Mouse (Mus musculus): Measurements from ENCODE around the gene Capn9. TPM values are rescaled to one million over a fixed set of nuclear protein-coding genes. Genes with fewer than 3 reads are reported as not detected.
A peak's percentile ranks its signal among the peaks of the same experiment; 100 is the strongest.

Capn9 gene
- polyA plus RNA-seq, 1 experiment from 2014 or later: not detected

DNA sequence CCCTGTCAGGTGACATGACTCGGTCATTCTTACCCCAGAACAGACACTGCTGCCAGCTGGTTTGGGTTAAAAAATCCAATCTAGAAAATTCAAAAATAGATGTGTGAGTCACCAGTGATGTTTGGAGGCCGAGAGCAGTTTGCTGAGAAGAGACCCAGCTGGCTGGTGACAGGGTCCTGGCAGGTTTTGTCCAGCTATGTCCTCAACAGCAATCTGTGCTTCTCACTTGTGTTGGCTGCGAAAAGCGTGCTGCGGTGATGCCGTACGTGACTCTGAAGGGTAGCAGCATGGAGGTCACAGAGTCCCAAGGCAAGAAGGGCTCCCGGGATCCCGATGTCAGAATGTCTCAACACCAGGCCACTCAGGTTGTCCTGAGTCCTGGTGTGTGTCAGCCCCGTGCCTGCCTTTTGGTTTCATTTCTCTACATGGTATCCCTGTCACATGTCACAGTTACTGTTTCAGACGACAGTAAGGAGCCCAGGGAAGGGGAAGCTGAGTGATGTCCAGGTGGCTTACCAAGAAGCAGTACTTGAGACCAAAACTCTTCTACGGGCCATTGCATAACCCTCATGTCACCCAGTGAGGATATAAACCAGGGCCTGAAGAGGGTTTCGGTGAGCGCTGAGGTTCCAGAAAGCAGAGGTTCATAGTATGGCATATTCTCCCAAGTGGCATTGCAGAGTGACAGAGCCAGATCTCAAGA is 57.2 kb downstream of the Capn9 start:
- Histone ChIP-seq H3K27me3 (ENCODE audit: control insufficient read depth, insufficient read depth, low read length) (no peaks in the 10 kb centered on the region), H3K4me1 (ENCODE audit: control insufficient read depth, insufficient read depth, low read length) (no peaks in the 10 kb centered on the region), H3K9me3 (ENCODE audit: control insufficient read depth, low read length) (no peaks in the 10 kb centered on the region), H3K4me2 (ENCODE audit: low read depth, severe bottlenecking) (no peak overlapping the region), H3K36me3 (ENCODE audit: control insufficient read depth, insufficient read depth, low read length) (0 out of 2 replicates have a peak, but pooled peaks cover 2% of the 10 kb centered on the region), H3K4me3 (ENCODE audit: low read depth, low read length) (no peak overlapping the region), H3K9ac (ENCODE audit: low read length) (no peak overlapping the region), H3K27ac (replicated peaks; ENCODE audit: low read depth, low read length) (no peak overlapping the region)
- no peak for DNase-seq (ENCODE audit: low spot score)
- 89% methylated on average over 14 of the region's 14 CpGs for WGBS
- ATAC-seq (ENCODE audit: insufficient number of reproducible peaks, low FRiP score, low TSS enrichment, low read depth): no peak

DNA sequence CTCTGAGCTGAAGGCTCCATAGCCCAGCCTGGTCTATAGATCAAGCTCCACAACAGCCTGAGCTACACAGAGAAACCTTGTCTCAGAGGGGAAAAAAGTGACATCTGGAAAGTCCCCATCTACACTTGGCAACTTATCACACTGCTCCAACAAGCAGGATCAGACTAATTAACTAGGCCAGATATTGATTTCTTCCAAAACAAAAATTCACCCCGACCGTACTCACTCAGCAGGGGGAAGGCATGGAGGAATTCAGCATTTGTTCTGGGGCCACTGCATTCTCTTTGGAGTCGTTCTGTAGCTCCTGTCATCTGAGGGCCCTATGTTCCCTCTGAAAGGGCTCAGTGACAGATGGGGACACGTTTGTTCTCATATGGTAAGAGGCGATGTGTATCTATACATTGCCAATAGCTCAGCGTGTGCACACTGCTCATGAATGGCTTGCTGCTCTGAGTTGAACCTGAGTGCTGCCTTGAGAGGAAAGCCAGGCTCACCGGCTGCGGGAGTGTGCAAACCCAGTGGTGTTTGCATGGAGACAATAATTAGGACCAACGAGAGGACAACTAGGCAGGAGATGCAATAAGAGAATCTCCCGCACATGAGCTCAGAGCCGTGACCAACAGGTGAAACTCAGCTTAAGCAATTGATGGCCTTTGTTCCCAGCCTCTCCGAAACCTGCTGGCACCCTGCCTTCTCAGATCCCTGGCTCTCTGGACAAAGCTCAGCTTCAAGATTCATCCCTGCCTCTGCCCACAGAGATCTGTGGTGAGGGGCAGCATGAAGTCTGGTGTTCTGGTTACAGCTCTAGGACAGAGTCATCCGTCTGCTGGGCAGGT is 58.7 kb downstream of the Capn9 start:
- DNase-seq (ENCODE audit: low spot score) (no peak), ATAC-seq (ENCODE audit: insufficient number of reproducible peaks, low FRiP score, low TSS enrichment, low read depth) (no peak)
- Histone ChIP-seq H3K27ac (replicated peaks; ENCODE audit: low read depth, low read length) (no peak overlapping the region), H3K9ac (ENCODE audit: low read length) (no peak overlapping the region), H3K4me3 (ENCODE audit: low read depth, low read length) (no peak overlapping the region), H3K4me1 (ENCODE audit: control insufficient read depth, insufficient read depth, low read length) (no peaks in the 10 kb centered on the region), H3K27me3 (ENCODE audit: control insufficient read depth, insufficient read depth, low read length) (no peaks in the 10 kb centered on the region), H3K36me3 (ENCODE audit: control insufficient read depth, insufficient read depth, low read length) (0 out of 2 replicates have a peak, but pooled peaks cover 2% of the 10 kb centered on the region), H3K9me3 (ENCODE audit: control insufficient read depth, low read length) (no peaks in the 10 kb centered on the region), H3K4me2 (ENCODE audit: low read depth, severe bottlenecking) (no peak overlapping the region)
- WGBS: 89% methylated on average over 13 of the region's 13 CpGs

DNA sequence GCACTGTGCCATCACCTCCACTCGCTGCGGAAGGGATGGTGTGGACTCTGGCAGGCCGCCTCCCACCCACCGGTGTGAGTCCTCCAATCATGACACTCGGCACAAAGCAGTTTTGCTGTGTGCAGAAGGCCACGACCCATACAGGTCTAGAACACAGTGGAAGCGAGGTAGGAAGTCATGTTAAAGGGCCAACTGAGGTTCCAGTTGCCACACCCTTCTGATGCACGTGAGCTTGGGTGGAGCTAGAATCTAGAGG is 59.3 kb downstream of the Capn9 start:
- no peaks in the 10 kb centered on the region for H3K4me1 ChIP-seq (ENCODE audit: control insufficient read depth, insufficient read depth, low read length)
- H3K4me2 ChIP-seq (ENCODE audit: low read depth, severe bottlenecking): no peak overlapping the region
- H3K36me3 ChIP-seq (ENCODE audit: control insufficient read depth, insufficient read depth, low read length): 0 out of 2 replicates have a peak, but pooled peaks cover 2% of the 10 kb centered on the region
- ATAC-seq (ENCODE audit: insufficient number of reproducible peaks, low FRiP score, low TSS enrichment, low read depth) (no peak), DNase-seq (ENCODE audit: low spot score) (no peak)
- H3K9me3 ChIP-seq (ENCODE audit: control insufficient read depth, low read length): no peaks in the 10 kb centered on the region
- H3K27ac ChIP-seq (replicated peaks; ENCODE audit: low read depth, low read length): no peak overlapping the region
- H3K9ac ChIP-seq (ENCODE audit: low read length): no peak overlapping the region
- no peaks in the 10 kb centered on the region for H3K27me3 ChIP-seq (ENCODE audit: control insufficient read depth, insufficient read depth, low read length)
- WGBS: 87% methylated on average over 8 of the region's 8 CpGs
- H3K4me3 ChIP-seq (ENCODE audit: low read depth, low read length): no peak overlapping the region

DNA sequence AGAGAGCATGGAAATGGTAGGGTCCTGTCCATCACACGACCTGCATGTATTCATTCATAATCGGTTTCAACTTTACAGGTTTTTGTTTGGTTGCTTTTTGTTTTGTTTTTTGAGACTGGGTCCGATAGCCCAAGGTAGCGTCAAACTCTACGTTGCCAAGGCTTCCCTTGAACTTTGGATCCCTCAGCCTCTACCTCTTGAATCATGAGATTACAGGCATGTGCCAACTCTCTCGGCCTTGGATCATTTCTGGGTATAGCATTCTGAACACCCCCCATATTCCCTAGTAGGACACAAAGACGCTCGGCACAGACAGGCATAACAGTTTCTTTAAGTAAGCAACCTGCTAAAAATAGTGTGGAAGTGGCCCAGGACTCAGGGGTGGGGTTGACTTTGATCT is 65.7 kb downstream of the Capn9 start:
- Histone ChIP-seq H3K9me3 (ENCODE audit: control insufficient read depth, low read length) (0 out of 2 replicates have a peak, but pooled peaks cover 2% of the 10 kb centered on the region), H3K36me3 (ENCODE audit: control insufficient read depth, insufficient read depth, low read length) (0 out of 2 replicates have a peak, but pooled peaks cover 2% of the 10 kb centered on the region), H3K27me3 (ENCODE audit: control insufficient read depth, insufficient read depth, low read length) (no peaks in the 10 kb centered on the region), H3K9ac (ENCODE audit: low read length) (no peak overlapping the region), H3K4me1 (ENCODE audit: control insufficient read depth, insufficient read depth, low read length) (peaks cover 6% of the 10 kb centered on the region), H3K27ac (replicated peaks; ENCODE audit: low read depth, low read length) (no peak overlapping the region), H3K4me2 (ENCODE audit: low read depth, severe bottlenecking) (no peak overlapping the region), H3K4me3 (ENCODE audit: low read depth, low read length) (no peak overlapping the region)
- no peak for ATAC-seq (ENCODE audit: insufficient number of reproducible peaks, low FRiP score, low TSS enrichment, low read depth)
- WGBS: 92% methylated on average over 8 of the region's 8 CpGs
- DNase-seq (ENCODE audit: low spot score): no peak

DNA sequence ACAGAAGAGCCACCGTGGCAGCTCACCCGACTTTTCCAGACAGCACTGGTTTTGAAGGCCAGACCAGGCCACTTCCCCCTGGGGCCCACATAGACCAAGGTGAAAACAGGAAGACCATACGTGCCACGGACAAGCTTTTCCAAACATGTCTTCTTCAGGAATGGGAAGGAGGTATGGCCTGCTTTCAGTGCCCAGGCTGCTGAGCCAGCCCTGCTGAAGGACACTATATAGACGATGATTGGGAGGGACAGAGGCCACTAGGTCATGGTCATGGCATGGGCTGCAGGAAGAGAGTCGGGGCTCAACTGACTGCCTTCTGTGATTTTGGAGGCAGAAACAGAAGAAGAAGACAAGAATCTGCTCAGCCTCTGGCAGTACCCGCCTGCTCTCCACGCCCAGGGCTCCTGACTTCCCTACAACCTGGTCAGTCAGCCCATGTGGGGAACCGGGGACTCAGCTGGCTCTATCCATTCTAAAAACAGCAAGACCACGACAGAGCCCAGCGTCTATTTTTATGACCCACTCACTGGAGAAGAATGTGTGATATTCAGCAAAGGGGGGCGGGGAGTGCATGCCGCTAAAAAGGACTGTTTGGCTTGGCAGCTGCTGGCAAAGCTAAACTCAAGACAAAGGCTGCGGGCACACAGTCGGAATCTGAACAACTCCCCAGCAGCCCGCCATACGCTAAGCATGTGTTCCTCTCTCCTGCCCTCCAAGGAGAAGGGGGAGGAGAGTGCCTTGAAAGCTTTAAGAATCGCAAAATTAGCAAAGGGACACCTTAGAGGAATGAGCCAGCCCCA is 67.8 kb downstream of the Capn9 start:
- ATAC-seq (ENCODE audit: insufficient number of reproducible peaks, low FRiP score, low TSS enrichment, low read depth): no peak
- 63% methylated on average over 18 of the region's 18 CpGs for WGBS

DNA sequence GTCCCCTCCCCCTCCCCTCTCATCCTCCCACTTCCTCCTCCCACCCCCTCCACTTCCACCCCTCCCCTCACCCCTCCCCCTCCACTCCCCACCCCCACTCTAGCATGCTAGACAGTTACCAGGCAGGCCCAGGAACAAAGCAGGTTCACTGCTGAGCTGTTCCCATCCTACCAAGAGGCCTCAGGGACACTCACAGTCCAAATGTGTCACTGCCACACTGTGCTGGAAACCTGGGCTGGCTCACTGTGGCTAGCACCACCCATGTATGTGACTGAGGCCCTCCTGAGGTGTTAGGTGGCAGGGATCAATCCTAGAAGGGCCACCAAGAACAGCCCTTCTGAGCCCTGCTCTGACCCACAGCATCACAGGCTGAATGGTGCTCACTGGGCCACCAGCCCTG is 72.4 kb downstream of the Capn9 start:
- no peak overlapping the region for H3K27ac ChIP-seq (replicated peaks; ENCODE audit: low read depth, low read length)
- H3K4me3 ChIP-seq (ENCODE audit: low read depth, low read length): no peak overlapping the region
- no peak overlapping the region for H3K9ac ChIP-seq (ENCODE audit: low read length)
- H3K4me2 ChIP-seq (ENCODE audit: low read depth, severe bottlenecking): no peak overlapping the region
- DNase-seq (ENCODE audit: low spot score) (no peak), ATAC-seq (ENCODE audit: insufficient number of reproducible peaks, low FRiP score, low TSS enrichment, low read depth) (no peak)
- H3K9me3 ChIP-seq (ENCODE audit: control insufficient read depth, low read length): no peaks in the 10 kb centered on the region
- H3K36me3 ChIP-seq (ENCODE audit: control insufficient read depth, insufficient read depth, low read length): peaks cover 3% of the 10 kb centered on the region; the same call in 1 of the 2 replicates
- H3K27me3 ChIP-seq (ENCODE audit: control insufficient read depth, insufficient read depth, low read length): no peaks in the 10 kb centered on the region
- peaks cover 3% of the 10 kb centered on the region for H3K4me1 ChIP-seq (ENCODE audit: control insufficient read depth, insufficient read depth, low read length)

More for the DNA sequence above, 67.8 kb downstream of the Capn9 start:
- Histone ChIP-seq H3K27me3 (ENCODE audit: control insufficient read depth, insufficient read depth, low read length) (no peaks in the 10 kb centered on the region), H3K9ac (ENCODE audit: low read length) (0 out of 2 replicates have a peak overlapping the region, but pooled peaks have one; percentile 3), H3K27ac (replicated peaks; ENCODE audit: low read depth, low read length) (peak overlapping the region; percentile 57; the same call in 1 of the 2 replicates), H3K36me3 (ENCODE audit: control insufficient read depth, insufficient read depth, low read length) (no peaks in the 10 kb centered on the region), H3K4me3 (ENCODE audit: low read depth, low read length) (no peak overlapping the region), H3K9me3 (ENCODE audit: control insufficient read depth, low read length) (0 out of 2 replicates have a peak, but pooled peaks cover 2% of the 10 kb centered on the region), H3K4me1 (ENCODE audit: control insufficient read depth, insufficient read depth, low read length) (peaks cover 6% of the 10 kb centered on the region), H3K4me2 (ENCODE audit: low read depth, severe bottlenecking) (no peak overlapping the region)
- peak; percentile 35 for DNase-seq (ENCODE audit: low spot score)

DNA sequence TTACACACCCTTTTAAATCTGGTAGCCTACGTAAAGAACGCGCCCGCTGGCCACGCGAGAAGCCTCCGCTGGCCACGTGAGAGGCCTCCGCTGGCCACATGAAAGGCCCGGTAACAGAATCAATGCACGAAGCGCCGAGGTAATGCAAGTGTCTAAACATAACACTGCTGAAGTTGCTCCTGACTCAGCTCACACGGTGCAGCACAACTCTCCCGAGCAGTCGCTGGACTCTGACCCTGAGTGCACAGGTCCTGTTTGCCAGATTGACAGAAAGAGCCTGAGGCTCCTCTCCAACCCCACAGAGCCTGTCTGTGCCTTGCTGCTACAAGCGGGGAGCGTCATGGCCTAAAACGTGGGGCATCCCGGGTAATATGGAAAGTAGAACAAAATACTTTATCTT is 75.9 kb downstream of the Capn9 start:
- no peak overlapping the region for H3K4me3 ChIP-seq (ENCODE audit: low read depth, low read length)
- H3K9ac ChIP-seq (ENCODE audit: low read length): no peak overlapping the region
- WGBS: 93% methylated on average over 20 of the region's 20 CpGs
- H3K36me3 ChIP-seq (ENCODE audit: control insufficient read depth, insufficient read depth, low read length): peaks cover 3% of the 10 kb centered on the region; the same call in 1 of the 2 replicates
- H3K4me1 ChIP-seq (ENCODE audit: control insufficient read depth, insufficient read depth, low read length): peaks cover 3% of the 10 kb centered on the region; the same call in 1 of the 2 replicates
- H3K4me2 ChIP-seq (ENCODE audit: low read depth, severe bottlenecking): no peak overlapping the region
- H3K27me3 ChIP-seq (ENCODE audit: control insufficient read depth, insufficient read depth, low read length): no peaks in the 10 kb centered on the region
- DNase-seq (ENCODE audit: low spot score) (no peak), ATAC-seq (ENCODE audit: insufficient number of reproducible peaks, low FRiP score, low TSS enrichment, low read depth) (no peak)
- H3K27ac ChIP-seq (replicated peaks; ENCODE audit: low read depth, low read length): no peak overlapping the region
- no peaks in the 10 kb centered on the region for H3K9me3 ChIP-seq (ENCODE audit: control insufficient read depth, low read length)

DNA sequence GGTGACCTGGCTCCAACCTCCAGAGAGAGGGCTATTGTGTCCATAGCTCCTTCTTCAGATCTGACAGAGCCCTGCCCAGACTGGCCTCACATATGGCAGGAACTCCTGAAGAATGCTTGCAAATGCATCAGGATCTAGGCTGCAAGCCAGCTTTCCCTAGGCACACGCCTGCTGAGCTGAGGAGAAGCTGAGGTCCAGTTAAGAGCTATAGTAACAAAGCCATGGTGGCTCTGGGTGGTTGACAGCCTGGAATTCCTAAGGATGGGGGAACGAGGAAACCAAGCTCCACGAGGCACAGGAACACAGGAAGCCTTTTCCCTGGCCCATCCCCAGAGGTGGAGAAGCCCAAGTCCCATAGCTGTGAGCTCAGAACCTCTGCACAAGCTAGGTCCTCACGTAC is 76.6 kb downstream of the Capn9 start:
- no peaks in the 10 kb centered on the region for H3K9me3 ChIP-seq (ENCODE audit: control insufficient read depth, low read length)
- DNase-seq (ENCODE audit: low spot score) (peak; percentile 26), ATAC-seq (ENCODE audit: insufficient number of reproducible peaks, low FRiP score, low TSS enrichment, low read depth) (no peak)
- H3K4me2 ChIP-seq (ENCODE audit: low read depth, severe bottlenecking): no peak overlapping the region
- no peak overlapping the region for H3K27ac ChIP-seq (replicated peaks; ENCODE audit: low read depth, low read length)
- H3K36me3 ChIP-seq (ENCODE audit: control insufficient read depth, insufficient read depth, low read length): peaks cover 3% of the 10 kb centered on the region; the same call in 1 of the 2 replicates
- H3K27me3 ChIP-seq (ENCODE audit: control insufficient read depth, insufficient read depth, low read length): no peaks in the 10 kb centered on the region
- WGBS: 42% methylated on average over 4 of the region's 4 CpGs
- no peak overlapping the region for H3K9ac ChIP-seq (ENCODE audit: low read length)
- no peak overlapping the region for H3K4me3 ChIP-seq (ENCODE audit: low read depth, low read length)
- peaks cover 3% of the 10 kb centered on the region; the same call in 1 of the 2 replicates for H3K4me1 ChIP-seq (ENCODE audit: control insufficient read depth, insufficient read depth, low read length)

Measured in limb, embryonic 11.5 days (tissue).